Mouse (Mus musculus): Measurements from ENCODE around the gene Smyd3.
A peak's percentile ranks its signal among the peaks of the same experiment; 100 is the strongest.

Gene Smyd3

DNA sequence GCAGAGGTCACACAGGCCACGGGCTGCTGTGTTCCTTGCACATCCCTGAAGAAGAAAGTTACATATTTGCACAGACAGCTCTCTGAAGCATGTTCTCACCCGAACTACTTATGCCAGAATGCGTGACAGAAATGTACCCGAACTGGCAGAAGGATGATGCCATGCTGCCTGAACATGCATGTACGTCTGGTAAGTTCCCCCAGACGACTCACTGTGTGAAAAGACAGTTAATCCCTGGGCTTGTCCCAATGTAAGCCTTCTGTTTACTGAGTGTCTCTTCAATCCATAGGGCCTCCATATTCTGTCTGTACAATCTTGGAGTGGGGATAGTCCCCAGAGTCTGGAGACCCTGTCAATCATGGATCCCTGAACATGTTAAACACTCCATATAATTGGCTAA, 231.1 kb downstream of the Smyd3 start:
- no peak for DNase-seq (ENCODE audit: low spot score)

DNA sequence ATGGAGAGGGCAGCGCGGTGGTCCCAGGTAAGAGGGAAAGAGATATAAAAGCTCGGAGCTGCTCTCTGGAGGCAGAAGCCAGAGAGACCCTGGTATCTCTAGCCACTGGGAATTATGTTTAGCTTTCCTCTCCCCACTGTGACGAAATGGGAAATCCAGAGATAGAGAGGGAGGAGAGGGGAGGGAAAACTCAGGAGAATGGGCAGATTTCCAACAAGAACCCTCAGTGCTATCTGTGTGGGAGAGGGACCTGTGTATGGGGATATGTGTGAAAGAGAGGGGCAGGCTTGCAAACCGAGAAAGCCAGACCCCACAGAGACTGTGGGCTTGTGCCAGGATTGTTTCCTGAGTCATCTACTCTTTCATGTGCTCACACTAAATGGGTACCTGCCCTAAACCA, 235.0 kb downstream of the Smyd3 start:
- DNase-seq (ENCODE audit: low spot score): no peak

DNA sequence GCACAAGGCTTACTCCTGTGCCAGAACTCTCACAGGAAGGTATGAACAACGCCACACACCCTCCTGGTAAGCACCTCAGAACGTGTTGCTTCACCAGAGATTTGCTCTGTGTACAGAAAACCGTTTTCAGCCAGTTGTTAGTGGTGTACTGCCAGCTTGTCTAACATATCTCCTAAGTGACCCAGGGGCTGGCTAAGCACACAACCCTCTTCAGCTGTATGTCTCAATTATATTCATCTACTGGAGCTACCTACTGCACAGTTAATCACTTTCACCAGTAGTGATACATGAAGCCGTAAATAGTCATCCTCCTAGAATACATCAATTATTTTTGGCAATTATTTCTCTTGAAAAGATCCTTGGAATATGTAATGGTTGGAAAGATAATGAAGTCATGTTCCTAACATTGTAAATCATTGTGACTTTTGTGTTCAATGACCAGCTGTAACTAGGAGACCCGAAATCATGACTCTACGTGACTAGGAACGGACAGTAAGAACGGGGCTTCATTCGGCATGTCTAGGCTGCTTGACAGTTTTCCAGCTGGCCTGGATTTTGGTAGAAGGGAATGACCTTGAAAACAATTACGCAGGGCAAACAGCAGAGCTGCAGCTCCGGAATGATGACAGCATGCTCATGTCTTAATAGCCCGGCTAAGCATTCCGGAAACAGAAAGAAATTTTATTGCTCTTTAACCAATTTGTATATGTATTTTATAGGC, 236.3 kb downstream of the Smyd3 start:
- DNase-seq (ENCODE audit: low spot score): no peak

DNA sequence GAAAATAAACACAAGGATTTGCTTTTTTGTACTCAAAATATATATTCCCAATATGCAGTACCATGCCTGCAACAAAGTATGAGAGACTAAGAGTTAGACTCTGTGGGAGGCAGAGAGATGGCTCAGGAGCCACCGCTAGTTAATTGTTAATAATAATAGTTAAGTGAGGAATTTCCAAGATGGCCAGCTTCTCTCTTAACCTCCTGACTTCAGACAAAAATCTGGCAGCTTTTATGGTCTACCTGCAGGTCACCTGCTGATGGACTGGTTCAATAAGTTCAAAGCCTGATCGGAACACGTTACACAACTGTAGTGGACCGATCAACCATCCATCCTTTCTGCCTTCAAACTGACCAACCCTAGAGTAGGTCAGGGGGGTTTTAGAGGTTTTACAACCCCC, 238.7 kb downstream of the Smyd3 start:
- no peak for DNase-seq (ENCODE audit: low spot score)

DNA sequence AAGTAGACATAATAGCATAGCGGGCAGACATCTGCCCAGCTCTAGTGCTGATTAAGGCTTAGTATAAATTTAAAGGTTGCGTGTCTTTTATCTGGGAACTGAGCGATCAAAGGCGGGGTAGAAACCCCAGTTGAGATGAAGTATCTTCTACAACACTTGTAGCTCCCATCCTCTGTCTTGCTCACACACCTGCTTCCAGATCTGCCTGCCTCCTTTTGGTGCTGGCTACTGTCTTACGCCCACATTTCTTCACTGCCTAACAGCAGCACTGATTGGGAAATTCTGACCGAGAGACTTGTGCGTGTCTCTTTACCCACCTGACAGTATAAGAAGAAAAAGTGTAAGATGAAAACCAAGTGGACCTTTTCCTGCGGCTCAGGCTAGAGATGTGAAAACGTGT, 240.5 kb downstream of the Smyd3 start:
- DNase-seq (ENCODE audit: low spot score): no peak

DNA sequence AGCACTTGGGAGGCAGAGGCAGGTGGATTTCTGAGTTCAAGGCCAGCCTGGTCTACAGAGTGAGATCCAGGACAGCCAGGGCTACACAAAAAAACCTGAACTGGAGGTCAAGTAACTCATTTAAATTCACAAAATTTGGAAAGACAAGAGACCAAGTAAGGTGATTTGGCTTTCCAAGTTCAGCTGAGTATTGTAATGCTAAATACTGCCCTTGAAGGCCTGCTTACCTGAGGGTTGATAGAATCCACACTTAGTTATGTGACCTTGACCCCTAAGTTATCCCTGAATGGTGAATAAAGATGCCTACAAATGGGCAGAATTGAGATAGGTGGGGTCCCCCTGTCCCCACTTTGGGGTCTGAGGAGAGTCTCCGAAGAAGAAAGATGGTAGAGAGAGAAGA, 241.0 kb downstream of the Smyd3 start:
- DNase-seq (ENCODE audit: low spot score): no peak

DNA sequence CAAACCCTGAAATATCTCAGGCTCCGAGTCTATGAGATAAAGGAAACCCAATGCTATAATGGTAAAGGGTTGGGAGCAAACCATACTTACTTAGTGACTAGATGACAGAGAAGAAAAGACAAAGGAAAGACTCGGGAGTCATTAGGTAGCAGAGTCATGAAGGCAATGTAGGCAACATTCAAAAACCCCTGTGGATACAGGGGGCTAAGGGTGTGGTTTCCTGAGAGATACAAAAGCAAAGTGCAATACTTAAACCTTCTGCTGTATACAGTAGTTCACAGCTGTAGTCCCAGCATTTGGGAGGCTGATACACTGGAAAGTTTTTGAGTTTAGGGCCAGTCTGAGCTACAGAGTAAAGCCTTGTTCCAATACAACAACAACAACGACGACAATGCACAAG, 244.9 kb downstream of the Smyd3 start:
- DNase-seq (ENCODE audit: low spot score): no peak

DNA sequence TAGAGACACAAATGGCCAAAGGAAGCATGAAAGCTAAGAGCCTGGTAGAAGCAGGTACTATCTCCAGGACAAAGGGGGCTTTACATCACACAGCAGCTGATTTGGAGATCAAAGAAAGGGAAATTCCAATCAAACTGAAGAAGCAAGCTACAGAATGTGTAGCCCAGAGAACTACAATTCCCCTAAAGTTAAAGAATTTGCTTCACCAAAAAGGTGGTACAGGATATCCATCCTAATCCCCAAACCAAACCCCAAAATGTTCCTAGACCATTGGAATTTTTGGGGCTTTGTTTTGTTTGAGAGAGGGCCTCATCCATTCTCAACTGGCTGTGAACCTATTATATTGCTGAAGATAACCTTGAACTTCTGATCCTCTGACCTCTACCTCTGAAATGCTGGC, 245.5 kb downstream of the Smyd3 start:
- no peak for DNase-seq (ENCODE audit: low spot score)

DNA sequence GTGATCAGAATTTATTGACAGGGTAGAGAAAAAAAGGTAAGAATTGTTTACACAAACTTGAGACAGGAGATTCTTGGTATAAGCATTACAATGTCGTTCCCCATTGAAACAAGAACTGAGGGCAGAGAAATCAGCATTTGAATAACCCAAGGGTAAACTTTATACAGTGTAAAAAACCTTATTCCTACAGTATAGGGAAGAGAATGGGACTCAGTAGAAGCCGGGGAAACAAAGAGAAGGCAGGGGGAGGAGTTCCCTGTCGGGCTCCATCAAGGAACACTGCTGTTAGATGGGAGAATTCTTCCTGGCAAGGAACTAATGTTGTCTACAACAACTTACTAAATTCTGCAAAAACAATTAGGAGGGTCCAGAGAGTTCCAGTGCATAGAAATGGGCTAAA, 250.9 kb downstream of the Smyd3 start:
- no peak for DNase-seq (ENCODE audit: low spot score)

DNA sequence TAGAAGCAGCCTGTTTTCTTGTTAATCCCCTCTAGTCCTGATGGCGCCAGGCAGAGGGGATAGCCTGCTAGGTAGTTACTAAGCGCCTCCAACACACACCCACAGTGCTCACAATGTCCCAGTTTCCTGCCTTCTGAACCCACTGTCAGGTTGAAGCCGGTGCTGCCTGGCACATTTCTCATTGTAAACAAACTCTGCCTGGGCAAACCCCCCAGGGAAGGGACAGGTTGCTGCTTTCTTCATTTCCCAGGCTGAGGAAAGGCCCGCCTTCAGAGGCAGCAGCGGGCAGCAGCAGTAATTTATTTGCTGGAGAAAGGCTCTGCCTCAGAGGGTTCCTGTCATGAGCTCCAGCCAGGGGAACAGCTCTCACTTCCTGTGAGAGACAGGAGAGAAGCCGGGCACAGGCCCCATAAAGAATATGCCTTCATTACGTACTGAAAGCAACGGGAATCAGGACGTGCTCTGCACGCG, 256.3 kb downstream of the Smyd3 start:
- no peak for DNase-seq (ENCODE audit: low spot score)

DNA sequence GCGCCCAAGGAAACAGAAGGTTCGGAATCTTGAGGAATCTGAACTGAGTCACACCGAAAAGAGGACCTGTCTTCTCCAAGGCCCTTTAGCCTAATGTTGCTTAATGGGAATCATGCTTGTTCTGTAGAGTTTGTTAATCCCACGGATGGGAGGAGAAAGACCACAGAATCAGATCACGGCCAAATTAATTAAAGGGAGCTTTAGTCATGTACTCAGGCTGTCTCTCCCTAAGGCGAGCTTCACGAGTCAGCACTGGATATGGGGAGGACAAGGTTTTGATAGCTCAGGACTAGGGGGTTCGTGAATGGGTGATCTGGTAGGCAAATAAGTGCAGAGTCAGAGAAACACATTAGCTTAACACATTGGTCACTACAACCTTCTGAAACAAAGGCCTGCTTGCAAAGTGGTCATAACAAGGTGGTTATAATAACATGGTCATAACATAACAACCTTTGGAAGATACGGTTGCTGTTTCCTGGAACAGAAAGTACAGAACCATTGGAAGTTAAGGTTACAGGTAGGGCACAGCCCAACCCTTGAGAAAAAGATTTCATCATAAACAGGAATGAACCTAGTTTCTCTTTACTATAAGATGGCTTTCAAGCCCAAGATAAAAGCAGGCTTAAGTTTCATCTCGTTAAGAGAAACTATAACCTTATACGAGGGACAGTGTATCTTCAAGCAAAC, 261.9 kb downstream of the Smyd3 start:
- DNase-seq (ENCODE audit: low spot score): no peak

DNA sequence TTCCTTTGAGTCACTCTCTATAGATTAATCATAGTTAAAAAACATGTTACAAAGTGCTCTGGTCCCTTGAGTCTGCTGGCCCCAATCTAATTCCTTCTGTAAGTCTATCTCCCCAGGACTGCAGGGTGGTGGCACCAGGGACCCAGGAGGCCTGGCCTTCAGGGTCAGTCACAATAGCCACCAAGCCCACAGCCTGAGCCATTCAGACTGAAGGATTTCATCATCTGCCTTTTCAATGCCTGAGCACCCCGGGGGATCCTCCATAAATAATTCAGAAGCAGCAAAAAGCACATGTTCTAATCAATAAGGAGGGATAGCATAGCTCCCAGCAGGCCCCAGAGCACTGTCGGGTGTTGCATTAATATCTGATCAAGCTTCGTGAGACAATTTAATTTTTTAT, 263.3 kb downstream of the Smyd3 start:
- no peak for DNase-seq (ENCODE audit: low spot score)

DNA sequence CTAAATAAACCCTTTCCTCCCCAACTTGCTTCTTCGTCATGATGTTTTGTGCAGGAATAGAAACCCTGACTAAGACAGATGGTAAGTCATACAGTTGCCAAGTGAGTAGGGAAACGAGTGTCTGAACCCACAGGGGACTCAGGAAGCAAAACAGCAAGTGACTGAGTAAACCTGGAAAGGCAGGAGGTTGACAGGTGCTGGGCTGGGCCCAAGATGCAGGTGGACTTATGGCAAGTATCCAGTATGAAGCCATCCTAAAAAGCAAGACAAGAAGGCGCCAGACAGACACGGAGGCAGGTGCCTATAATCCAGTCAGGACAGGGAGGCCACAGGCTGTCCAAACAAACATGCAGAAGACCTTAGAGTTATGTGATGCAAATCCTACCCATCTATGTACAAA, 265.2 kb downstream of the Smyd3 start:
- no peak for DNase-seq (ENCODE audit: low spot score)

DNA sequence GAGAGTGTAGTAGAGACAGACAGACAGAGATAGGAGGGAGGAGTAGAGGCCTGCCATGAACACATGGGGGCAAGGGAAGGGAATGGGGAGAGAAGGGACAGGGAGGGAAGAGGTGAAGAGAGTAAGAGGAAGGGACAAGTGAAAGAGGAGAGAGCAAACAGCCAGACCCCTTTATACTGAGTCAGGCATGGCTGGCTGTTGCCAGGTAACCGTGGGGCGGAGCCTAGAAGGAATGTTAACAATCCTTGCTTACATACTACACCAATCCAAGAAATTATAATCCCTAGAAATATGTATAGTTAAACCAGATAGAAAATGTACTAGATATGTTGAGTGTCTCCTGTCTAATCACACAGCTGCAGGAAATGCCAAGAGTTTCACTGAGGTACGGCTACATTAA, 267.5 kb downstream of the Smyd3 start:
- DNase-seq (ENCODE audit: low spot score): no peak

DNA sequence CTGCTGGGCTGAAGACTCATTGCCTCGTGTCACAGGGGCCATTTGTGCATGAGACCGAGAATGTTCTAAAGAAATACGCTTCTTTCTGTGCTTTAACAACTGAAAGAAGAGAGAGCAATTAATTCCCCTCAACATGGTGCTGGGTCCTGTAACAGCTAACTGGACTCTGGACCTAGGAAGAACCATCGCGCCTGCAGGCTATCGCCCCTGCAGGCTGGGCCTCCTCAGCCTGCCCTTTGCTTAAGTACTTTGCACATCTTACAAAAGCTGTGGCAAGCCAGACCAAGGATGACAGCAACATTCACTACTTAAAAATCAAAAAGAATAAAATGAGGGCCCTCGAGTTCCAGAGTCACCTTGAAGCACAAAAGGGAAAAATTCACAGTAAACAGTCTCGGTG, 274.3 kb downstream of the Smyd3 start:
- no peak for DNase-seq (ENCODE audit: low spot score)

DNA sequence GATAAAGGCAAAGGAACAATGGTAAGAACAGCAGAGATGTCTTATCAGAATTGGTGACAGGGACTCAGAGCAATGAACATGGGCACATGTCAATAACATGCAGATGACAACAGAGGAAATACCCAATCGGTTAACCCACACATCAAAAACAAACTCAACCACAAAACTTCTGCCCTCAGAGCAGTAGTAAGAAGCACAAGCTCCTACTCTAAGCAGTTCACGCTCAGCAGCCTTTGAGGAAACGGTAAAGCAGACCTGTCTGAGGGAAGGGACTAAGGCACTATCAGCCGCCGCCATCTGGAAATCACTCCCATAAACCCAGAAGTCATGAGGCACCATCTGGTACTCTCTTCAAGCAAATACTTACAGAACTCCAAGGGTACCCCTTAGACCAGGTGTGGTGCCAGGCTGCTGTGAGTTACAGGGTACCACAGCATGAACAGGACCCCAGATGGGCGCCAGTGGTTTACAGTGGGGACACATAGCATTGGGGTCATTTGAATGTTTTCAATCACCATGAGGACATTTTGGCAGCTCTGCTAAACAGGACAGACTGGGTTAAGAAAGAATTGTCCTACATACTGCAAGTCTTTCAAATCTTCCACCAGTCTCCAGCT, 277.1 kb downstream of the Smyd3 start:
- no peak for DNase-seq (ENCODE audit: low spot score)

DNA sequence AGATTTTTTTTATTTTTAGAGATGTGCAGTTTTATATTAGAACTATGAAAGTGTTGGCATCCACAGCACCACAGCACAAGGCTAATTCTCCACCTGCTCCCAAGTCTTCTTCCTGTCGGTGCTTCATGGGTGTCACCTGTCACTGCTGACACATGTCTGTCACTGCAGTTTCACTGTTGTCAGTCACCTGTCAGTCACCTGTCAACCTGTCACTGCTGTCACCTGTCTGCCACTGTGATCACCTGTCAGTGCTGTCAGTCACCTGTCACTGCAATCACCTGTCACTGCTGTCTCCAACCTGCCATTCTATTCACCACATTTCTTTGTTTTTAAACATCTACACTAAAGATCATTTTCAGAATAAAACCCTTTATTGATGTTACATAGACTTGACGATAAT, 279.2 kb downstream of the Smyd3 start:
- DNase-seq (ENCODE audit: low spot score): no peak

DNA sequence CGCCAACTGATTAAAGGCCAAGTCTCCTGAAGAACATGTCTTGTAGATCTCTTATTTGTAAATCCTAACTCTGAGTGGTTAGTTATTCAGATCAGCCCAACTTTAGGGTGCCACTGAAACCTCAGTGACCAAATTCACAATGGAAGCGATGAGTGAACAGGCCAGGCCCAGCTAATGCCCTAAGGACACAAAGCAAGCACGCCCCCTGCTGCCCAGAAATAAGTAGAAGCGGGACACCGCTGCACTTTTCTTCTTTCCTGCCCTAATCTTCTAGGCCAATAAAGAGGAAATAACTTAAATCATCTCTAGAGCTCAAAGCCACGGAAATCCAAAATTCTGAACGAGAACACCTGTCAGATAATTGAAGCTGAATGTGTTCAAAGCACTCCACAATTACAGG, 279.9 kb downstream of the Smyd3 start:
- no peak for DNase-seq (ENCODE audit: low spot score)

DNA sequence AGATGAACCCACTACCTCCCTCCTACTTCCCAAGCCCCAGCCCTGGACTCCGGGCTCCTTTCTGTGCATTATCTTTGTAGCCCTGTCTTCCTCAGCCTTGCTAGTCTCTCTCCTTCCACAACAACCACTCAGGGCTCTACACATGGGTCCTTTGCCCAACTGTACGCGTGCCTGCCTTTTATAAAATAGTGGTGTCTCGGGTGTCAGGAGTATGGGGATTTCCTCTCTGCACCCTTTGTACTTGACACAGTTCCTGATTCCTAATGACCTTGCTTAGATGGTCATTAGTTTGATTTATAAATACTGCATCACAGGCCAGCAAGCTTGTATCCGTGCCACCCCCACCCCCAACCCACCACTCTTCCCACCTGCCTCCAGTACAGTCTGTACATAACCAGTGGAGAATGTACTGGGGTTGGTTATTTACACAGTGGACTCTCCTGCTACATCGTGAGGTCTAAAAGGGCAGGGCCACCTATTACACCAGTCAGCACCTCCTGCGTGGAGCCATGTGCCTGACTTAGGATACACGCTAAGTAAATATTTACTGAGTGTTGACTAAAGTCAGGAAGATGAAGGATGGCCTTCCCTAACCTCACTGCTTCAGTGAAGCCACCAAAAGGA, 281.5 kb downstream of the Smyd3 start:
- DNase-seq (ENCODE audit: low spot score): no peak

DNA sequence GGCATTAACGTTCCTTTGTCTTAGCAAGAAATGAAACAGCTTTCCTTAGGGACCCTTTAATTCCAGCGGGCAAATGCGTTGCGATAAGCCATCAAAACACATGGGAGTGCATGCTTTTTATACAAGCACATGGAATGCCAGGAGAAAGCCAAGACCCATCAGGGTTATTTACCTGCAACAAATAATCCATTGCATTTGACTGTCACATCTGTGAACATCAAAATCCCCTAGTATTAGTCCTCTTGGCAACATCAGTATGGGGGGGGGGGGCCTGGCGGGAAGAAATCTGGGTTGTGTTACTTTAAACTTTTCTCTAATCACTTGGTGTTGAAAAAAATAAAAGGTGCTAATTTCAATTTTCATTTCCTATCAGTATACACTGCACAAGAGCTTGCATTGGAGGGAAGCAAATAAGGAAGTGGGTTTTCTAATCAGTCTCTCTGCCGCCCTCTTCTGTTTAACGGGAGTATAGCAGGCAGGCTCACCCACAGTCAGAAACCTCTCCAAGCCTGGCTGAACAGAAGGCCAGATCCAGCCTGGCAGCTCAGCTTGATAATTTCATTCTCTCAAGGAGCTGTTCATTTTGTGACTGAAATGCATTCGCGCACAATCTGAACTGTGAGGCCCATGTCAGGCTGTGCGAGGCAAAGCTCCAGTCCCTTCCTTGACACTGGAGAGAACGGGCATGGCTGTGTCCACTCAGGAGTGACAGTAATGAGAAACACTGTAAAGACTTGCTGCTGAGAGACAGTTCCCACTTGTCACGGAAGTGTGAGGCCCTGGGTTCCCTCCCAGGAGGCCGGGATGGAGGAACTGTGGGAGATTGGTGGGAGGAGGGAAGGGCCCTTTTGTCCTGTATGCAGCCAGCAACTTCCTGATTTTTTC, 285.8 kb downstream of the Smyd3 start:
- peak; percentile 62 for DNase-seq (ENCODE audit: low spot score)

DNA sequence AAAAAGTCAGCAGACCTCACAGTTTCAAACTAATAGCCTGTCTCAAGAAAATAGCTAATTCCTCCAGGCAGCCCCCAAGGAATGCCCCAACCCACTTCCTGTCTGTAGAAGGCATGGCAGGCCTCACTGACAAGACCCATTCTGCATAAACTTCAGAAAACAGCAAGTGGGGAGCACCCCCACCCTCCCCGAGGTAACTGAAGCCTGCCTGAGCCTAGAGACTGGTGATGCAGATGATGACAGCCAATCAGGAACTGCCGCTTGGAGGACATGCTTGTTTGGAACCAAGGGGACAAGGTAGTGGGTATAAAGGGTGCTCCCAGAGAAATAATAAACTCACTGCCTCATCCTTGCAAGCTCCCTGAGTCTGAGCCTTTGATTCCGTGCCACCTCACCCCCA, 288.3 kb downstream of the Smyd3 start:
- DNase-seq (ENCODE audit: low spot score): no peak

DNA sequence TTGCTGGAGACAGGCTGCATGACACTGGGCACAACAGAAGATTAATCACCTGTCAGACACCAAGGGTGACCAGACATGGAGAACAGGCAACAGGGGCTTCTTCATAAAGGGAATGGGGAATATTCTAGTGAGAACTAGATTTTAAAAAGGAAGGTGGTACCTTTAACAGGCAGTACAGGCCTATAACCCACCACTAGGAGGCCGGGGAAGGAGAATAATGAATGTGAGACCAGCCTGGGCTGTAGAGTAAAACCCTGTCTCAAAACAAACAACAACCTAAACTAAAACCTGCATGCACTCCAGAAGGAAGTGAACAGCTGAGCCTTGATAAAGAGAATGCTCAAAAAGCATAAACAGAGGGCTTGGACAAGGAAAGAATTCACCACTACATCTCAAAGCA, 297.6 kb downstream of the Smyd3 start:
- DNase-seq (ENCODE audit: low spot score): no peak
